Comparison of ENCODE assay signal across 27 mouse cellular contexts in genomic region chr1:170152552-170152951, GRCm38 (mm10). TPM values are rescaled to one million over a fixed set of nuclear protein-coding genes. Genes with fewer than 3 reads are reported as not detected.
DNase-seq lines count a peak whose midpoint lies in the region; ATAC-seq lines count a peak whose summit lies in the region.
"Had no signal": no experiment of that assay in that cellular context is flagged by ENCODE, and none has a peak within 500 bp of the region (broad histone marks: within the 10 kb centered on the region; RNA-seq: fewer than 3 reads in every experiment).

No protein-coding gene starts in this region.

- 81% methylated on average over 2 of the region's 2 CpGs for WGBS in midbrain, embryonic 13.5 days
- WGBS in midbrain, embryonic 10.5 days = 92% methylated on average over 2 of the region's 2 CpGs
- WGBS in hindbrain, embryonic 10.5 days = 84% methylated on average over 2 of the region's 2 CpGs

- H3K4me2 ChIP-seq in midbrain, embryonic 13.5 days (replicated peaks) = no peak overlapping the region
- H3K4me2 ChIP-seq: embryonic facial prominence, embryonic 15.5 days; heart, embryonic 12.5 days; hindbrain, embryonic 15.5 days; lung, embryonic 14.5 days; midbrain, embryonic 12.5 days had no signal

- H3K27ac ChIP-seq in midbrain, embryonic 13.5 days = no peak overlapping the region
- no peak overlapping the region for H3K27ac ChIP-seq in midbrain, embryonic 10.5 days (replicated peaks)
- H3K27ac ChIP-seq in hindbrain, embryonic 10.5 days = no peak overlapping the region
- H3K27ac ChIP-seq: embryonic facial prominence, embryonic 10.5 days; embryonic facial prominence, embryonic 15.5 days; hindbrain, embryonic 15.5 days; liver, embryonic 14.5 days; midbrain, embryonic 12.5 days; stomach, postnatal 0 days had no signal

- 0 out of 2 replicates have a peak, but pooled peaks have one; percentile 9 for ATAC-seq in midbrain, embryonic 13.5 days
- peak; percentile 93 for ATAC-seq in CD4-positive, CD25-positive, alpha-beta regulatory T cell, adult 4 months
- ATAC-seq in activated CD4-positive, CD25-positive, alpha-beta regulatory T cell, adult 4 months = peak; percentile 90
- ATAC-seq: intestine, embryonic 16.5 days had no signal

- DNase-seq in midbrain, embryonic 10.5 days (ENCODE audit: low spot score) = no peak
- peak; percentile 63 for DNase-seq in splenic B cell, adult 2 months (ENCODE audit: low read depth, low spot score)
- DNase-seq in thymus, adult 18-20 months = no peak
- no peak for DNase-seq in hindbrain, embryonic 10.5 days (ENCODE audit: low spot score)
- DNase-seq: adrenal gland, postnatal 10 days; cerebellum, adult 8-10 months; cerebellum, postnatal 25 days; gastrocnemius, postnatal 25 days; heart, adult 11 months; kidney, adult 9 months; kidney, postnatal 10 days; liver; lung, embryonic 14.5 days; retina, postnatal 1 day; right cerebral cortex, postnatal 14 days; thymus, postnatal 4 days had no signal

- no peak overlapping the region for H3K4me3 ChIP-seq in midbrain, embryonic 13.5 days (replicated peaks)
- no peak overlapping the region for H3K4me3 ChIP-seq in midbrain, embryonic 10.5 days
- no peak overlapping the region for H3K4me3 ChIP-seq in hindbrain, embryonic 10.5 days
- H3K4me3 ChIP-seq: embryonic facial prominence, embryonic 10.5 days; embryonic facial prominence, embryonic 15.5 days; heart, embryonic 12.5 days; hindbrain, embryonic 15.5 days; midbrain, embryonic 12.5 days had no signal

- H3K9me3 ChIP-seq in midbrain, embryonic 13.5 days = no peaks in the 10 kb centered on the region
- H3K9me3 ChIP-seq in midbrain, embryonic 10.5 days (replicated peaks) = no peaks in the 10 kb centered on the region
- no peaks in the 10 kb centered on the region for H3K9me3 ChIP-seq in hindbrain, embryonic 10.5 days
- H3K9me3 ChIP-seq: embryonic facial prominence, embryonic 10.5 days; embryonic facial prominence, embryonic 15.5 days; heart, embryonic 12.5 days; hindbrain, embryonic 15.5 days; midbrain, embryonic 12.5 days had no signal

- H3K9ac ChIP-seq in midbrain, embryonic 13.5 days (replicated peaks) = no peak overlapping the region
- H3K9ac ChIP-seq: embryonic facial prominence, embryonic 15.5 days; heart, embryonic 12.5 days; hindbrain, embryonic 15.5 days; liver, embryonic 14.5 days; lung, embryonic 14.5 days; midbrain, embryonic 12.5 days had no signal

- H3K27me3 ChIP-seq in midbrain, embryonic 13.5 days = no peaks in the 10 kb centered on the region
- H3K27me3 ChIP-seq in midbrain, embryonic 10.5 days (ENCODE audit: low read depth, poor library complexity, severe bottlenecking) = no peaks in the 10 kb centered on the region
- H3K27me3 ChIP-seq in splenic B cell, adult 2 months (ENCODE audit: control insufficient read depth, insufficient read depth, low read length, poor library complexity, severe bottlenecking) = no peaks in the 10 kb centered on the region
- no peaks in the 10 kb centered on the region for H3K27me3 ChIP-seq in hindbrain, embryonic 10.5 days (ENCODE audit: insufficient read depth, poor library complexity, severe bottlenecking)
- H3K27me3 ChIP-seq: embryonic facial prominence, embryonic 15.5 days; heart, embryonic 12.5 days; hindbrain, embryonic 15.5 days; midbrain, embryonic 12.5 days had no signal

- H3K4me1 ChIP-seq in midbrain, embryonic 13.5 days (replicated peaks) = no peaks in the 10 kb centered on the region
- H3K4me1 ChIP-seq in midbrain, embryonic 10.5 days = no peaks in the 10 kb centered on the region
- no peaks in the 10 kb centered on the region for H3K4me1 ChIP-seq in hindbrain, embryonic 10.5 days (replicated peaks)
- H3K4me1 ChIP-seq: embryonic facial prominence, embryonic 10.5 days; hindbrain, embryonic 15.5 days; midbrain, embryonic 12.5 days had no signal

- H3K36me3 ChIP-seq in midbrain, embryonic 13.5 days = peaks cover 30% of the 10 kb centered on the region
- peaks cover 51% of the 10 kb centered on the region for H3K36me3 ChIP-seq in midbrain, embryonic 10.5 days
- no peaks in the 10 kb centered on the region for H3K36me3 ChIP-seq in splenic B cell, adult 2 months (ENCODE audit: control insufficient read depth, insufficient read depth, low read length, poor library complexity, severe bottlenecking)
- peaks cover 48% of the 10 kb centered on the region for H3K36me3 ChIP-seq in hindbrain, embryonic 10.5 days

RNA-seq across cellular contexts. Expression of gene Uap1, which starts 22.2 kb away (rescaled TPM):
- polyA plus RNA-seq in midbrain, embryonic 13.5 days (2015; fragmentation: Nextera tagmentation; extraction: Ambion mirVana) = 57.9 and 59.3 TPM in 2 replicates
- polyA plus RNA-seq in midbrain, embryonic 10.5 days (2016; fragmentation: Nextera tagmentation; extraction: Ambion mirVana) = 52.0 and 55.5 TPM in 2 replicates
- polyA plus RNA-seq in CD4-positive, CD25-positive, alpha-beta regulatory T cell, adult 4 months (2017; shearing (Covaris generic)) = 10 to 100 TPM; 12.9 to 18.1 TPM
- 10 to 100 TPM; 17.0 to 17.3 TPM for polyA plus RNA-seq in activated CD4-positive, CD25-positive, alpha-beta regulatory T cell, adult 4 months (2017; shearing (Covaris generic))
- 54.9 and 58.6 TPM in 2 replicates for polyA plus RNA-seq in hindbrain, embryonic 10.5 days (2016; fragmentation: Nextera tagmentation; extraction: Ambion mirVana)

RNA-seq across cellular contexts. Expression of gene Ddr2, which starts 42.0 kb away (rescaled TPM):
- 7.4 and 8.4 TPM in 2 replicates for polyA plus RNA-seq in midbrain, embryonic 13.5 days (2015; fragmentation: Nextera tagmentation; extraction: Ambion mirVana)
- polyA plus RNA-seq in midbrain, embryonic 10.5 days (2016; fragmentation: Nextera tagmentation; extraction: Ambion mirVana) = 22.8 and 23.0 TPM in 2 replicates
- polyA plus RNA-seq in CD4-positive, CD25-positive, alpha-beta regulatory T cell, adult 4 months (2017; shearing (Covaris generic)) = not detected
- under 1 TPM in 1 of 2 experiments, not detected in 1; 0.08 TPM for polyA plus RNA-seq in activated CD4-positive, CD25-positive, alpha-beta regulatory T cell, adult 4 months (2017; shearing (Covaris generic))
- 30.1 TPM in 2 replicates for polyA plus RNA-seq in hindbrain, embryonic 10.5 days (2016; fragmentation: Nextera tagmentation; extraction: Ambion mirVana)

Comparison
In these comparisons a context has a peak if more than half of its experiments do, and no peak if none do; other contexts are left out.
1. ATAC-seq: peak in every context shown above with its lines; median percentile 93 in CD4-positive, CD25-positive, alpha-beta regulatory T cell, adult 4 months; 90 in activated CD4-positive, CD25-positive, alpha-beta regulatory T cell, adult 4 months; 9 in midbrain, embryonic 13.5 days.